9 mouse cellular contexts compared by ENCODE assay signal in genomic region chr6:148943695-148944094, GRCm38 (mm10). TPM values are rescaled to one million over a fixed set of nuclear protein-coding genes. Genes with fewer than 3 reads are reported as not detected.
DNase-seq lines count a peak whose midpoint lies in the region; ATAC-seq and TF ChIP-seq lines count a peak whose summit lies in the region.
"Had no signal": no experiment of that assay in that cellular context is flagged by ENCODE, and none has a peak within 500 bp of the region (broad histone marks: within the 10 kb centered on the region; RNA-seq: fewer than 3 reads in every experiment).

No protein-coding gene starts in this region.

- in situ Hi-C loops in ES-E14 (cut with MboI; ENCODE audit: low sequenced_read_pairs in 2 of 2, unreplicated experiment in 2 of 2): no loop called here

- no peak for DNase-seq in ES-E14 (ENCODE audit: low read depth, low spot score)
- no peak for DNase-seq in layer of hippocampus, adult 9-10 months (ENCODE audit: low spot score)
- no peak for DNase-seq in right cerebral cortex, adult 18-20 months
- DNase-seq: left cerebral cortex, postnatal 4 days had no signal

- ATAC-seq in erythroblast, adult 5-6 weeks (replicated peaks; ENCODE audit: low FRiP score, poor library complexity, severe bottlenecking): no peak
- no peak for ATAC-seq in hindbrain, embryonic 13.5 days (ENCODE audit: low FRiP score)
- no peak for ATAC-seq in liver, embryonic 16.5 days (ENCODE audit: low read depth)
- no peak for ATAC-seq in granulocyte monocyte progenitor cell, adult 5-6 weeks (replicated peaks; ENCODE audit: poor library complexity, severe bottlenecking)

- H3K4me2 ChIP-seq in hindbrain, embryonic 13.5 days: peak overlapping the region; percentile 69
- H3K4me2 ChIP-seq in liver, embryonic 16.5 days (ENCODE audit: low read depth, low read length): peak overlapping the region; percentile 98

- H3K9me3 ChIP-seq in erythroblast, embryonic 14.5 days (ENCODE audit: control insufficient read depth, low read length): no peaks in the 10 kb centered on the region
- H3K9me3 ChIP-seq in ES-E14 (ENCODE audit: control insufficient read depth, insufficient read depth, low read depth, low read length): no peaks in the 10 kb centered on the region
- H3K9me3 ChIP-seq in hindbrain, embryonic 13.5 days: no peaks in the 10 kb centered on the region
- no peaks in the 10 kb centered on the region for H3K9me3 ChIP-seq in liver, embryonic 16.5 days (replicated peaks; ENCODE audit: control insufficient read depth, low read length)

- H3K4me3 ChIP-seq in erythroblast, embryonic 14.5 days (replicated peaks): peak overlapping the region; percentile 86
- H3K4me3 ChIP-seq in ES-E14 (ENCODE audit: insufficient read depth in 1 of 2, low read depth in 1 of 2, low read length in 2 of 2, poor library complexity in 1 of 2, severe bottlenecking in 1 of 2): peak overlapping the region; percentile 81 to 98
- H3K4me3 ChIP-seq in hindbrain, embryonic 13.5 days: peak overlapping the region; percentile 88
- H3K4me3 ChIP-seq in liver, embryonic 16.5 days (ENCODE audit: low read depth, low read length): peak overlapping the region; percentile 89

- H3K36me3 ChIP-seq in erythroblast, embryonic 14.5 days (ENCODE audit: control insufficient read depth): peaks cover 2% of the 10 kb centered on the region
- peaks cover 24% of the 10 kb centered on the region for H3K36me3 ChIP-seq in ES-E14 (ENCODE audit: control insufficient read depth, insufficient read depth, low read length, poor library complexity, severe bottlenecking)
- H3K36me3 ChIP-seq in hindbrain, embryonic 13.5 days: no peaks in the 10 kb centered on the region
- H3K36me3 ChIP-seq in liver, embryonic 16.5 days (ENCODE audit: control insufficient read depth, insufficient read depth): no peaks in the 10 kb centered on the region

- H3K27ac ChIP-seq in ES-E14 (ENCODE audit: insufficient read depth, low read depth, low read length, poor library complexity, severe bottlenecking): no peak overlapping the region
- H3K27ac ChIP-seq in hindbrain, embryonic 13.5 days: no peak overlapping the region
- H3K27ac ChIP-seq in liver, embryonic 16.5 days (ENCODE audit: low read length): no peak overlapping the region

- H3K9ac ChIP-seq in ES-E14 (ENCODE audit: insufficient read depth, low read depth, low read length, poor library complexity, severe bottlenecking): peak overlapping the region; percentile 73; the same call in 1 of the 2 replicates
- peak overlapping the region; percentile 90 for H3K9ac ChIP-seq in hindbrain, embryonic 13.5 days
- H3K9ac ChIP-seq in liver, embryonic 16.5 days (ENCODE audit: low read depth, low read length): no peak overlapping the region

- peaks cover 40% of the 10 kb centered on the region for H3K4me1 ChIP-seq in erythroblast, embryonic 14.5 days (ENCODE audit: control insufficient read depth)
- peaks cover 6 to 12% of the 10 kb centered on the region in 2 experiments; a peak in 3 of 4 replicates for H3K4me1 ChIP-seq in ES-E14 (ENCODE audit: control insufficient read depth in 2 of 2, insufficient read depth in 2 of 2, low read length in 2 of 2, poor library complexity in 1 of 2)
- peaks cover 32% of the 10 kb centered on the region for H3K4me1 ChIP-seq in hindbrain, embryonic 13.5 days (replicated peaks)
- peaks cover 16% of the 10 kb centered on the region for H3K4me1 ChIP-seq in liver, embryonic 16.5 days (ENCODE audit: control insufficient read depth, low read depth, low read length)

- WGBS in hindbrain, embryonic 13.5 days: 16% methylated on average over 3 of the region's 3 CpGs
- 17% methylated on average over 3 of the region's 3 CpGs for WGBS in liver, embryonic 16.5 days (ENCODE audit: insufficient replicate concordance)

- H3K27me3 ChIP-seq in erythroblast, embryonic 14.5 days (ENCODE audit: control insufficient read depth): no peaks in the 10 kb centered on the region
- H3K27me3 ChIP-seq in hindbrain, embryonic 13.5 days: no peaks in the 10 kb centered on the region
- no peaks in the 10 kb centered on the region for H3K27me3 ChIP-seq in liver, embryonic 16.5 days (ENCODE audit: control insufficient read depth, insufficient read depth, low read depth, low read length)

TF ChIP-seq in ES-E14, 5 proteins besides CTCF, POLR2A, EP300 and RAD21:
- TF ChIP-seq HCFC1 (IDR thresholded peaks at IDR 0.05; ENCODE audit: borderline replicate concordance, insufficient read depth, low read length): no peak
- no peak for TF ChIP-seq CHD2 (IDR thresholded peaks at IDR 0.05; ENCODE audit: low read depth, low read length)
- no peak for TF ChIP-seq ZC3H11A (IDR thresholded peaks at IDR 0.05; ENCODE audit: borderline replicate concordance, low read depth, low read length)
- no peak for TF ChIP-seq ZNF384 (IDR thresholded peaks at IDR 0.05; ENCODE audit: low read depth, low read length)
- no peak for TF ChIP-seq MAFK (IDR thresholded peaks at IDR 0.05; ENCODE audit: insufficient read depth, low read depth, low read length)

RNA-seq across cellular contexts. Expression of gene Sinhcaf, which starts 2.6 kb away (rescaled TPM):
- 0.11 and 0.23 TPM in 2 replicates for polyA plus RNA-seq in erythroblast, embryonic 14.5 days (2012)
- 4.6 and 9.0 TPM in 2 replicates for total RNA-seq in erythroblast, adult 5-6 weeks (2015; ENCODE audit: low replicate concordance)
- 9.0 and 12.8 TPM in 2 replicates for total RNA-seq in erythroblast, adult 5-6 weeks (2017; ENCODE audit: low replicate concordance)
- 193 and 205 TPM in 2 replicates for total RNA-seq in ES-E14 (2012; rRNA removed)
- 103 and 104 TPM in 2 replicates for polyA plus RNA-seq in hindbrain, embryonic 13.5 days (2015; fragmentation: Nextera tagmentation; extraction: Ambion mirVana)
- polyA plus RNA-seq in liver, embryonic 16.5 days (2015; fragmentation: Nextera tagmentation; extraction: Ambion mirVana): 11.8 and 12.7 TPM in 2 replicates
- total RNA-seq in granulocyte monocyte progenitor cell, adult 5-6 weeks (2014; fragmentation: Nextera tagmentation): 45.4 and 55.1 TPM in 2 replicates
- total RNA-seq in granulocyte monocyte progenitor cell, adult 5-6 weeks (2017): 106 and 131 TPM in 2 replicates

RNA-seq across cellular contexts. Expression of gene Caprin2, which starts 47.7 kb away (rescaled TPM):
- 0.07 and 0.41 TPM in 2 replicates for polyA plus RNA-seq in erythroblast, embryonic 14.5 days (2012)
- 3.1 TPM in 1 of 2 replicates, not detected in the other for total RNA-seq in erythroblast, adult 5-6 weeks (2015; ENCODE audit: low replicate concordance)
- 3.1 and 4.0 TPM in 2 replicates for total RNA-seq in erythroblast, adult 5-6 weeks (2017; ENCODE audit: low replicate concordance)
- total RNA-seq in ES-E14 (2012; rRNA removed): 24.8 and 25.7 TPM in 2 replicates
- 13.0 and 13.2 TPM in 2 replicates for polyA plus RNA-seq in hindbrain, embryonic 13.5 days (2015; fragmentation: Nextera tagmentation; extraction: Ambion mirVana)
- 3.9 and 4.1 TPM in 2 replicates for polyA plus RNA-seq in liver, embryonic 16.5 days (2015; fragmentation: Nextera tagmentation; extraction: Ambion mirVana)
- 5.0 and 7.7 TPM in 2 replicates for total RNA-seq in granulocyte monocyte progenitor cell, adult 5-6 weeks (2014; fragmentation: Nextera tagmentation)
- total RNA-seq in granulocyte monocyte progenitor cell, adult 5-6 weeks (2017): 6.3 and 8.8 TPM in 2 replicates
